Mouse (Mus musculus) liver, embryonic 14 days (tissue): Measurements from ENCODE around the gene Haao. TPM values are rescaled to one million over a fixed set of nuclear protein-coding genes. Genes with fewer than 3 reads are reported as not detected.

Source experiments
- polyA plus RNA-seq: library from polyadenylated mRNA; depleted of rRNA; stranded (reverse); fragments of >200 nt; gene quantifications from 2 replicates; pipeline ENCODE4 v1.2.3, GENCODE M21; 2012; rRNA removed

The Haao gene
- 12.7 and 15.1 TPM in 2 replicates for polyA plus RNA-seq

DNA sequence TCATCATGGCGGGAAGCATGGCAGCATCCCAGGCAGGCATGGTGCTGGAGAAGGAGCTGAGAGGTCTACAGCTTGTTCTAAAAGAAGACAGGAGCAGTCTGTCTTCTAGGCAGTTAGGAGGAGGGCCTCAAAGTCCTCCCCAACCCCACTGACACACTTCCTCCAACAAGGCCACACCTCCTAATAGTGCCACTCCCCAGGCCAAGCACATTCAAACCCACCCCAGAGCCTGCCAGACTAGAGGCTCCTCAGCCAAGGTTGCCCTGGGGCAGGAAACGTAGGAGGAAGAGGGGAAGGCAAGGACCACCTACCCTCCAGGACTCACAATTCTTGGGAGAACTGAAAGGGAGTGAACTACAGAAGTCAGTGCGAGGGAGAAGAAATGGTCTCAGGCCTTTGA, at the start of gene Haao:
TSS of gene Haao (minus strand) at position 149 of the 400 bp plus-strand sequence.

Other genes with a start within 250 kb of the Haao start
- gene Kcng3, start 216.1 kb downstream of the Haao start, polyA plus RNA-seq = 0.05 TPM in 2 replicates
- 29.1 and 34.4 TPM in 2 replicates for gene Mta3, start 141.8 kb downstream of the Haao start, polyA plus RNA-seq